Mouse (Mus musculus) liver, embryonic 14.5 days (tissue): ENCODE measurements around the gene Nacc1. TPM values are rescaled to one million over a fixed set of nuclear protein-coding genes. Genes with fewer than 3 reads are reported as not detected.
A peak's percentile ranks its signal among the peaks of the same experiment; 100 is the strongest.

ENCODE experiments used
- ATAC-seq: fragments of 200-750 bp; cut with Nextera tagmentation; 2 replicates; pipeline ENCODE4 v1.8.0; 2017; ENCODE audit warnings: moderate number of reproducible peaks, mild to moderate bottlenecking, moderate library complexity; ENCODE audit not compliant: insufficient read depth
- DNase-seq, 3 experiments: peaks; one replicate each; pipeline ENCODE4 v3.0.0-alpha.2; 2012 to 2013; ENCODE audit warnings: low read depth in 3 of 3, low spot score in 3 of 3
- H3K27ac ChIP-seq: fragments of 300-500 bp; sonication (generic); 2 replicates; pipeline ENCODE4 v1.5.1; 2014; ENCODE audit warnings: moderate library complexity, mild to moderate bottlenecking, control low read depth, inconsistent platforms
- H3K27me3 ChIP-seq: fragments of 300-500 bp; sonication (generic); 2 replicates; pipeline ENCODE4 v1.6.1; 2014; ENCODE audit warnings: mild to moderate bottlenecking, low read length, moderate library complexity; ENCODE audit not compliant: control insufficient read depth, insufficient read depth
- H3K36me3 ChIP-seq: fragments of 300-500 bp; sonication (generic); replicated peaks from 2 replicates; pipeline ENCODE4 v1.6.1; 2014; ENCODE audit warnings: low read depth; ENCODE audit not compliant: control insufficient read depth, insufficient read depth
- H3K4me1 ChIP-seq, 2 experiments: fragments of 200-500 bp in 1 of 2; fragments of 300-500 bp in 1 of 2; sonication (generic) in 1 of 2; replicated peaks; 2 replicates each; pipeline ENCODE4 v1.6.1; 2012 to 2014; ENCODE audit warnings: antibody characterized with exemption in 1 of 2, inconsistent platforms in 1 of 2, low read length in 1 of 2; ENCODE audit not compliant: control insufficient read depth in 2 of 2, insufficient read depth in 2 of 2
- H3K4me2 ChIP-seq: fragments of 300-500 bp; sonication (generic); 2 replicates; pipeline ENCODE4 v1.6.1; 2014; ENCODE audit warnings: low read depth, mild to moderate bottlenecking, control low read depth, moderate library complexity
- H3K4me3 ChIP-seq, 2 experiments: fragments of 200-500 bp in 1 of 2; fragments of 300-500 bp in 1 of 2; sonication (generic) in 1 of 2; 2 replicates each; pipeline ENCODE4 v1.5.1; 2012 to 2014; ENCODE audit warnings: low read depth in 2 of 2, low read length in 2 of 2, mild to moderate bottlenecking in 2 of 2, control low read depth in 1 of 2, inconsistent platforms in 1 of 2, moderate library complexity in 1 of 2; ENCODE audit not compliant: insufficient read depth in 1 of 2
- H3K9ac ChIP-seq: fragments of 300-500 bp; sonication (generic); replicated peaks from 2 replicates; pipeline ENCODE4 v1.6.1; 2014; ENCODE audit warnings: mild to moderate bottlenecking, control low read depth, moderate library complexity
- H3K9me3 ChIP-seq: fragments of 300-500 bp; sonication (generic); 2 replicates; pipeline ENCODE4 v1.6.1; 2016; ENCODE audit warnings: low read length, mixed read lengths; ENCODE audit not compliant: control insufficient read depth
- CTCF ChIP-seq: IDR thresholded peaks from 2 replicates; pipeline ENCODE4 v1.5.1; 2016; ENCODE audit warnings: antibody characterized with exemption, low read depth, control low read depth
- EP300 ChIP-seq: IDR thresholded peaks from 2 replicates; pipeline ENCODE4 v1.6.1; 2016; ENCODE audit warnings: antibody characterized with exemption, low read depth
- WGBS: fragments of 180-500 bp; shearing (Covaris S2); extraction: QIAGEN DNeasy Blood & Tissue Kit; methylation state at CpG from one replicate; pipeline ENCODE4 v1.1.7; 2014; ENCODE audit not compliant: insufficient replicate concordance; 5-methylcytosine and 5-hydroxymethylcytosine counted together
- polyA plus RNA-seq, 2 experiments: library from polyadenylated mRNA; depleted of rRNA in 1 of 2; stranded (reverse) in 1 of 2; unstranded in 1 of 2; fragments of >200 nt; fragmentation: Nextera tagmentation in 1 of 2; extraction: Ambion mirVana in 1 of 2; gene quantifications; 2 replicates each; pipeline versions ENCODE4 v1.2.1 to v1.2.3; 2012 to 2014

Nacc1 gene
- polyA plus RNA-seq, 2 experiments, result 6.3 to 19.0 TPM

DNA sequence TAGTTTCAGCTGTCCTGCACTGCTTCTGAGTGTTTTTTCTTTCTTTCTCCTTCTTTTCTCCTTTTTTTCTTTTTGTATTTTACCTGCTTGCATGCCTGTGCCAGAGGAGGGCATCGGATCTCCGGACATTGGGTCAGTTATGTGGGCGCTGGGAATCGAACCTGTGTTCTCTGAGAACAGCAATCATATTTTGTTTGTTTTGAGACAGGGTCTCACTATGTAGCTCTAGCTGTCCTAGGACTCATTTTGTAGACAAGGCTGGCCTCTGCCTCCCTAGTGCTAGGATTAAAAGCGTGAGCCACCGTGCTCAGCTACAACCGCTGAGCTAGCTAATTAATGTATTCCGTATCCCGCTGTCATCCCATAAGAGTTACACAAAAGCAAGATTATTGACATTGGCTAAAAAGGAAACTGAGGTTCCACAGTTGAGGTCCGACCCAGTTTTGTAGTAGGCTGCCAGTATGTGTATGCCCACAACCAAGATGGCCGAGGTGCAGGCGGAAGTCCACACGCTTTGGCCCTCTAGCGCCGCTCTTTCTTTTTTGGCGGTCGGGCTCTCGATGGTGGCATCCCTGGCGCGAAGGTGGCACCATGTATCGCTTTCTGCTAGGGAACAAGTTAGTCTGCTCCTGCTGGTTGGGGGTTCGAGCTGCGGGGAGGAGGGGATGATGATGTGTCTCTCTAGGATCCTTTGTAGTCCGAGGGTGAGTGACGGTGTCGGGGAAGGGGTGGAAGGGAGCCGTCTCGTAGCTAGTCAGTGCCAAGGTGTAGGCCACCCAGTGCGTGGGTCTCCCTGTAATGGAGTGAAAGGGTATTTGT, 22.9 kb downstream of the Nacc1 start:
- Histone ChIP-seq H3K27ac (peak overlapping the region; percentile 98), H3K4me3 (peak overlapping the region; percentile 85 to 97), H3K9ac (peak overlapping the region; percentile 81), H3K4me1 (peaks cover 26 to 30% of the 10 kb centered on the region in 2 experiments), H3K27me3 (no peaks in the 10 kb centered on the region), H3K4me2 (peak overlapping the region; percentile 98), H3K36me3 (no peaks in the 10 kb centered on the region), H3K9me3 (no peaks in the 10 kb centered on the region)
- peak in 2 of 3 experiments; percentile 68 to 79 for DNase-seq
- TF ChIP-seq CTCF (peak; percentile 81), EP300 (peak; percentile 18; the same call in 1 of the 2 replicates)
- peak; percentile 43 for ATAC-seq
- under 1% methylated on average over 29 of the region's 29 CpGs for WGBS

DNA sequence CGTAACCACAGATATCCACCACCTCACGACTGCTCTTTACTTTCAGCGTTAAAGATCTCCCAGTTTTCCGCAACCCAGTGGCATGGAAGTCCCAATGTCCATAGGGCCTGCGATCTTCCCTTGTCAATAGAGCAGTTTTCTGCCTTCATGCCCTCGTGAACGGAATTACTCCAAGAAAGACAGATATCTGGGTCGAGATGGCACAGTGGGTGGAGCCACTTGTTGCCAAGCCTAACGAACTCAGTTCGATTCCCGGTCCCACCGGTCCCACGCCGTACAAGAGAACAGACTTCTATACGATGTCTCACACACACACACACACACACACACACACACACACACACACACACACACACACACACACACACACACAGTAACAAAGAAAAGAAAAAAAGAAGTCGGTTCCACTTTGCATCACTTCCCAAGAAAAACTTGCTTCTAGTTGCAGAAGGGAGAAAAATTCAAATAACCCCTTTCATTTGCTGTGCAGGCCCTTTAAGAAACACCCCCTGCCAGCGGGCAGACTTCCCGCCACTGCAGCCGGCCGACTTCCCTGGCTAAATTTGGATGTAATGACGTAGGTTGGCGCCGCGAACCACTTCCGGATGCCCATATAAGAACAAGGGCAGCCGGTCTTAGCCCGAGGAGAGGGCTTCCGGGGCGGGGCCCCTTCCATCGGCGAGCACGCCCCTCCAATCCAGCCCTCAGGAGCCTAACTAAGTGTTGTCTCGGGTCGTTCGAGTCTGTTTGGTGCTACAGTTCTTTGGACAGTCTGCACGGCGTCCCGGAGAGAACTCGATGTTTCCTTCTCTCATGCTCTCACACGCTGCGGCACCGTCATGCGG, 24.0 kb downstream of the Nacc1 start:
- peak; percentile 93 to 97 (median 95) for DNase-seq
- 2% methylated on average over 43 of the region's 43 CpGs for WGBS
- Histone ChIP-seq H3K27ac (peak overlapping the region; percentile 98), H3K4me2 (peak overlapping the region; percentile 98), H3K4me1 (peaks cover 26 to 37% of the 10 kb centered on the region in 2 experiments), H3K9me3 (no peaks in the 10 kb centered on the region), H3K36me3 (no peaks in the 10 kb centered on the region), H3K27me3 (no peaks in the 10 kb centered on the region), H3K9ac (peak overlapping the region; percentile 81), H3K4me3 (peak overlapping the region; percentile 85 to 97)
- TF ChIP-seq CTCF (no peak), EP300 (no peak)
- ATAC-seq, result peak; percentile 77

DNA sequence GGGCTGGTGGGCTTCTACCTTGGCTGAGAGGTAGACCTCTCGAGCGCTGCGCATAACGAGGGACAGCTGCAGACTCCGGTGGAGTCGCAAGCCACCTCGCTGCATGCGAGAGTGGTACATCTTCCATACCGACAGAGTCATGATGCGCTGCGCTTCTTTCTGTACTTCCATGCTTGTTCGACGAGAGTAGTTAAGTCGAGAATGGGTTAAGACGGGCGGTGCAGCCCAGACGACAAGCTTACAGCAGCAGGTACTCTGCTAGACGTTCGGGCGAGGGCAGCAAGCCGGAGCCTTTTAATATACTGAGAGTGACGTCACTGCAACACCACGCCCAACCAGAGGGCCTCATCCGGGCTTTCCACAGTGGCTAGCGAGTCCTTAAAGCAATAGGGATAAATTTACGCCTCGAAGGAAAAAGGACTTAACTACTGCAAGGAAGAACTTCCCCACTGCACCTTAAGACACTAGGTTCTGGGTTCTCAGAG, 25.0 kb downstream of the Nacc1 start, which contains the start of gene Ier2:
TSS of gene Ier2 (minus strand) at position 272 of the 485 bp plus-strand sequence.
- under 1% methylated on average over 27 of the region's 27 CpGs for WGBS
- H3K27me3 ChIP-seq, result no peaks in the 10 kb centered on the region
- DNase-seq (peak; percentile 89 to 92 (median 90)), ATAC-seq (peak; percentile 67)
- TF ChIP-seq CTCF, result 0 out of 2 replicates have a peak, but pooled peaks have one; percentile 4
- no peak for TF ChIP-seq EP300
- peak within 1 kb of the TSS; percentile 85 to 89 for H3K4me3 ChIP-seq
- peak within 1 kb of the TSS; percentile 98 for H3K27ac ChIP-seq
- H3K9me3 ChIP-seq, result no peaks in the 10 kb centered on the region
- H3K4me1 ChIP-seq, result peaks cover 30 to 42% of the 10 kb centered on the region in 2 experiments
- peak within 1 kb of the TSS; percentile 81 for H3K9ac ChIP-seq
- peak within 1 kb of the TSS; percentile 98 for H3K4me2 ChIP-seq
- H3K36me3 ChIP-seq, result no peaks in the 10 kb centered on the region

DNA sequence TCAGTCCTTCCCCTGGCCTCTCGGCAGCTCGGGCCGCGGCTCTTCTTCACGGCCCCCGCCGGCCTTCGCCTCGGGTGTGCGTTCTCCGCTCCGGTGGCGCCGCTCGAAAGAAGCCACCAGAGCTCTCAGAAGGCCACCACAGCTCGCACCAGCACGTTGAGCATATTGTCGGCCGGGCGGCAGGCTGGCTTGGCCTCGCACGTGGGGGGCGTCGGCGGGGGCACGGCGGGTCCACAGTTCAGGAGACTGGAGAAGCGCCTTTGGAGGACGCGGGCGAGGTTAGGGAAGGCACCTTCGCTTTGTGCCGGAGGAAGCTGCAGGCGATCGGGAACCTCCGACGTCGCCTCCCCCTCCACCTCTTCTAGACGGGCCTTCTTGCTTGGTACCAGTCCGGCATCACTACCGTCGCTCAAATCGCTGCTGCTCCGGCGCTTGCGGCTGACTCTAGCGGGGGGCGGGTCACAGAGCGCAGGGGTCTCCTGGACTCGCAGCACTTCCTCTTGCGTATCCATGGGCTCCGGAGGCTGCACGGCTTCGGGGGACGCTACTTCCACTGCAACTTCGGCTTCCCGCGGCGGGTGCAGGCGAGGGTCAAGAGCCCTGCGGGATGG, 25.6 kb downstream of the Nacc1 start:
- no peak for ATAC-seq
- Histone ChIP-seq H3K27me3 (no peaks in the 10 kb centered on the region), H3K36me3 (no peaks in the 10 kb centered on the region), H3K4me3 (peak overlapping the region; percentile 85 to 89), H3K4me2 (peak overlapping the region; percentile 98), H3K27ac (peak overlapping the region; percentile 98), H3K9me3 (no peaks in the 10 kb centered on the region), H3K4me1 (peaks cover 36 to 47% of the 10 kb centered on the region in 2 experiments), H3K9ac (peak overlapping the region; percentile 81)
- DNase-seq, result no peak
- WGBS, result under 1% methylated on average over 61 of the region's 61 CpGs
- TF ChIP-seq EP300, result no peak
- no peak for TF ChIP-seq CTCF
